Mouse (Mus musculus) forebrain, postnatal 0 days (tissue): ENCODE results near the gene Grb10. TPM values are rescaled to one million over a fixed set of nuclear protein-coding genes. Genes with fewer than 3 reads are reported as not detected.
A peak's percentile ranks its signal among the peaks of the same experiment; 100 is the strongest.

Experiments
- ATAC-seq: fragments of 200-750 bp; cut with Nextera tagmentation; 2 replicates; pipeline ENCODE4 v1.8.0; 2017; ENCODE audit warnings: mild to moderate bottlenecking, moderate library complexity
- DNase-seq: peaks from one replicate; pipeline ENCODE4 v3.0.0-alpha.2; 2015
- H3K27ac ChIP-seq: fragments of 300-500 bp; sonication (generic); 2 replicates; pipeline ENCODE4 v1.5.1; 2014; ENCODE audit warnings: low read depth, mild to moderate bottlenecking, antibody characterized with exemption, low read length, moderate library complexity, mixed read lengths
- H3K27me3 ChIP-seq: fragments of 300-500 bp; sonication (generic); 2 replicates; pipeline ENCODE4 v1.6.1; 2014; ENCODE audit warnings: mild to moderate bottlenecking, low read length, mixed read lengths; ENCODE audit not compliant: insufficient read depth
- H3K36me3 ChIP-seq: fragments of 300-500 bp; sonication (generic); 2 replicates; pipeline ENCODE4 v1.6.1; 2014; ENCODE audit warnings: mild to moderate bottlenecking, moderate library complexity; ENCODE audit not compliant: insufficient read depth
- H3K4me1 ChIP-seq: fragments of 300-500 bp; sonication (generic); 2 replicates; pipeline ENCODE4 v1.6.1; 2014; ENCODE audit warnings: antibody characterized with exemption; ENCODE audit not compliant: insufficient read depth
- H3K4me2 ChIP-seq: fragments of 300-500 bp; sonication (generic); 2 replicates; pipeline ENCODE4 v1.6.1; 2014; ENCODE audit warnings: low read depth, mild to moderate bottlenecking, moderate library complexity
- H3K4me3 ChIP-seq: fragments of 300-500 bp; sonication (generic); 2 replicates; pipeline ENCODE4 v1.5.1; 2014; ENCODE audit warnings: low read depth, low read length, mixed read lengths
- H3K9ac ChIP-seq: fragments of 300-500 bp; sonication (generic); 2 replicates; pipeline ENCODE4 v1.6.1; 2014; ENCODE audit warnings: mild to moderate bottlenecking
- H3K9me3 ChIP-seq: fragments of 300-500 bp; sonication (generic); 2 replicates; pipeline ENCODE4 v1.6.1; 2016; ENCODE audit warnings: low read length
- CTCF ChIP-seq: sonication (generic); IDR thresholded peaks from 2 replicates; pipeline ENCODE4 v1.5.1; 2016; ENCODE audit warnings: antibody characterized with exemption, control low read depth, low read depth
- WGBS: fragments of 180-500 bp; shearing (Covaris S2); extraction: QIAGEN DNeasy Blood & Tissue Kit; methylation state at CpG from one replicate; pipeline ENCODE4 v1.1.7; 2014; 5-methylcytosine and 5-hydroxymethylcytosine counted together
- polyA plus RNA-seq: library from polyadenylated mRNA; unstranded; fragments of >200 nt; fragmentation: Nextera tagmentation; extraction: Ambion mirVana; gene quantifications from 2 replicates; pipeline ENCODE4 v1.2.1, GENCODE M21; 2015
- total RNA-seq: library from RNA; depleted of rRNA; stranded (reverse); fragments of >200 nt; gene quantifications from 2 replicates; pipeline ENCODE4 v1.2.3, GENCODE M21; 2014

Grb10 gene
- total and polyA plus RNA-seq, 2 experiments from 2014 or later: 32.7 to 80.3 TPM

DNA sequence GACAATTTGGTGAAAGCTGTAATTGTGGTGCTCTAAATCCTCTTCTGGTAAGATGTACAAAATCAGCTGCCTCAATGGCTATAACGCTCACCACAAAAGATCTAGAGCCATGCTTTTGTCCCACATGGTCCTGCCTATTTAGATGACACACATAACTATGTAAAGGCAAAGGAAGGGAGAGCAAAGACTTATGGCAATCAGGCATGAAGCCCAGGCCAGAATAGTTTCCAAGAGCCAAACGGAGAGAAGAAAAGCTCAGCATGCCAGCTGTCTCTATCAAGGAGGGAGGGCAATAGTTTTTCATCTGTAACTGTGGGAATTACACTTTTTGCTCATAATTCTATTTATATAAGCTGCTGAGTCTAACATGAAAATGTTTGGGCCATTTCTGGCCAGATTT lies 45.3 kb downstream of the Grb10 start:
- ATAC-seq: peak; percentile 58
- WGBS: 37% methylated on average over 2 of the region's 2 CpGs
- H3K9me3 ChIP-seq: no peaks in the 10 kb centered on the region

DNA sequence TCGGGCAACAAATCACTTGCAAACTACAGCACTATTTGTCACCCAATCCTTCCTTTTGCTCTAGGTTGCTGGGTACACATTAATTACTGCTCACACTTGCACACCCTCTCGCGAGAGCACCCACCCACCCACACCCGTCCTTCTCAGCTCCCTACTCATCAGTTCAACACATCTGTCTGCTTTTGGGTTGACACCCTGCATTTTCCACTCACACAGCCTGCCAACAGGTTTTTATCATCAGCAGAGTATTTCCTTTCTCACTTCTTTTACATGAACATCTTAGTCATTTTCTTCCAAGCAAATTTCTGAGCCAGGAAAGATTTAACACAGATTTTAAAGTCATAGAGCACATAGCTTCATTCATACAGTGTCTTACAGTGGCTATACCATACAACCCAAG lies 48.6 kb downstream of the Grb10 start:
- no peaks in the 10 kb centered on the region for H3K9me3 ChIP-seq
- no peaks in the 10 kb centered on the region for H3K27me3 ChIP-seq
- no peaks in the 10 kb centered on the region for H3K4me1 ChIP-seq
- 91% methylated on average over 4 of the region's 4 CpGs for WGBS
- H3K4me2 ChIP-seq: no peak overlapping the region
- H3K9ac ChIP-seq: no peak overlapping the region
- no peak overlapping the region for H3K27ac ChIP-seq
- TF ChIP-seq CTCF: no peak
- DNase-seq (no peak), ATAC-seq (no peak)
- no peak overlapping the region for H3K4me3 ChIP-seq
- H3K36me3 ChIP-seq: no peaks in the 10 kb centered on the region

More for the DNA sequence above, 45.3 kb downstream of the Grb10 start:
- no peak for TF ChIP-seq CTCF
- no peak overlapping the region for H3K9ac ChIP-seq
- no peak for DNase-seq
- no peaks in the 10 kb centered on the region for H3K4me1 ChIP-seq
- no peaks in the 10 kb centered on the region for H3K27me3 ChIP-seq
- H3K27ac ChIP-seq: no peak overlapping the region
- no peaks in the 10 kb centered on the region for H3K36me3 ChIP-seq
- no peak overlapping the region for H3K4me2 ChIP-seq
- H3K4me3 ChIP-seq: no peak overlapping the region

DNA sequence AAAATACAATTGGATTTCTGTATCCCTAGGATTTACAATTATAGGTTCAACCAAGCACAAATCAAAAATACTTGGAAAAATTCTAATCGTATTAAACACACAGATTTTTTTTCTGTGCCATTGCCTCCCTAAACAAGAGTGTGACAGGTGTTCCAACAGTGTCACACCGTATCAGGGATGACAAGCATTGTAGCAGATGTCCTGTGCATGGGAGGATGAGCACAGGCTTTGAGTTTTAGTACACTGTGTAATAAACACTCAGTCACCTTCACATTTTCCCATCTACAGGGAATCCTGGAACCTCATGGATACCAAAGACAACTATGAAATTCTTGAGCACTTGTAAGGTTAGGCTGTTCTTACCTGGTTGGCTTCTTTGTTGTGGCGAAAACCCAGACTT lies 51.2 kb downstream of the Grb10 start:
- H3K36me3 ChIP-seq: no peaks in the 10 kb centered on the region
- no peak overlapping the region for H3K27ac ChIP-seq
- no peaks in the 10 kb centered on the region for H3K9me3 ChIP-seq
- H3K4me3 ChIP-seq: no peak overlapping the region
- no peak overlapping the region for H3K4me2 ChIP-seq
- no peak for TF ChIP-seq CTCF
- no peaks in the 10 kb centered on the region for H3K27me3 ChIP-seq
- H3K4me1 ChIP-seq: no peaks in the 10 kb centered on the region
- DNase-seq (no peak), ATAC-seq (no peak)
- 86% methylated on average over 3 of the region's 3 CpGs for WGBS
- no peak overlapping the region for H3K9ac ChIP-seq

- no peak overlapping the region for H3K9ac ChIP-seq
- no peak overlapping the region for H3K4me3 ChIP-seq
- H3K4me2 ChIP-seq: no peak overlapping the region
- no peaks in the 10 kb centered on the region for H3K4me1 ChIP-seq
- H3K27ac ChIP-seq: no peak overlapping the region
- ATAC-seq (no peak), DNase-seq (no peak)
- no peaks in the 10 kb centered on the region for H3K9me3 ChIP-seq
- no peak for TF ChIP-seq CTCF
- no peaks in the 10 kb centered on the region for H3K27me3 ChIP-seq
- H3K36me3 ChIP-seq: no peaks in the 10 kb centered on the region
- 63% methylated on average over 5 of the region's 5 CpGs for WGBS
Measured at GRCm38 (mm10) chr11:11978611-11979197, 59.8 kb downstream of the Grb10 start.

- Histone ChIP-seq H3K4me3 (no peak overlapping the region), H3K4me2 (0 out of 2 replicates have a peak overlapping the region, but pooled peaks have one; percentile 9)
- 36% methylated on average over 10 of the region's 10 CpGs for WGBS
Measured at GRCm38 (mm10) chr11:11974591-11975255, 63.8 kb downstream of the Grb10 start.

GRCm38 (mm10) chr11:11973366-11974014 lies 65.0 kb downstream of the Grb10 start:
- H3K4me3 ChIP-seq: no peak overlapping the region
- H3K9ac ChIP-seq: no peak overlapping the region
- WGBS: 44% methylated on average over 8 of the region's 8 CpGs
- no peak overlapping the region for H3K27ac ChIP-seq
- DNase-seq (peak; percentile 83), ATAC-seq (peak; percentile 92)
- H3K9me3 ChIP-seq: no peaks in the 10 kb centered on the region
- H3K4me1 ChIP-seq: no peaks in the 10 kb centered on the region
- no peaks in the 10 kb centered on the region for H3K36me3 ChIP-seq
- H3K4me2 ChIP-seq: no peak overlapping the region
- H3K27me3 ChIP-seq: no peaks in the 10 kb centered on the region
- TF ChIP-seq CTCF: peak; percentile 89

More at GRCm38 (mm10) chr11:11974591-11975255, 63.8 kb downstream of the Grb10 start:
- DNase-seq (peak; percentile 68), ATAC-seq (peak; percentile 85)
- no peak overlapping the region for H3K9ac ChIP-seq
- H3K36me3 ChIP-seq: no peaks in the 10 kb centered on the region
- H3K27me3 ChIP-seq: no peaks in the 10 kb centered on the region
- peak; percentile 73 for TF ChIP-seq CTCF
- H3K9me3 ChIP-seq: no peaks in the 10 kb centered on the region
- no peak overlapping the region for H3K27ac ChIP-seq
- H3K4me1 ChIP-seq: no peaks in the 10 kb centered on the region

GRCm38 (mm10) chr11:11972401-11973110 lies 65.9 kb downstream of the Grb10 start:
- Histone ChIP-seq H3K36me3 (no peaks in the 10 kb centered on the region), H3K9ac (no peak overlapping the region), H3K4me3 (no peak overlapping the region), H3K4me2 (no peak overlapping the region), H3K4me1 (no peaks in the 10 kb centered on the region), H3K9me3 (no peaks in the 10 kb centered on the region), H3K27ac (no peak overlapping the region), H3K27me3 (no peaks in the 10 kb centered on the region)
- DNase-seq (no peak), ATAC-seq (no peak)
- no peak for TF ChIP-seq CTCF
- 88% methylated on average over 6 of the region's 6 CpGs for WGBS
